Mouse (Mus musculus) cerebellum, adult 18-20 months (tissue): ENCODE data around the gene Prss56.

Source experiments
- DNase-seq, 2 experiments: peaks; one replicate each; pipeline ENCODE4 v3.0.0; 2021

Prss56 gene

DNA sequence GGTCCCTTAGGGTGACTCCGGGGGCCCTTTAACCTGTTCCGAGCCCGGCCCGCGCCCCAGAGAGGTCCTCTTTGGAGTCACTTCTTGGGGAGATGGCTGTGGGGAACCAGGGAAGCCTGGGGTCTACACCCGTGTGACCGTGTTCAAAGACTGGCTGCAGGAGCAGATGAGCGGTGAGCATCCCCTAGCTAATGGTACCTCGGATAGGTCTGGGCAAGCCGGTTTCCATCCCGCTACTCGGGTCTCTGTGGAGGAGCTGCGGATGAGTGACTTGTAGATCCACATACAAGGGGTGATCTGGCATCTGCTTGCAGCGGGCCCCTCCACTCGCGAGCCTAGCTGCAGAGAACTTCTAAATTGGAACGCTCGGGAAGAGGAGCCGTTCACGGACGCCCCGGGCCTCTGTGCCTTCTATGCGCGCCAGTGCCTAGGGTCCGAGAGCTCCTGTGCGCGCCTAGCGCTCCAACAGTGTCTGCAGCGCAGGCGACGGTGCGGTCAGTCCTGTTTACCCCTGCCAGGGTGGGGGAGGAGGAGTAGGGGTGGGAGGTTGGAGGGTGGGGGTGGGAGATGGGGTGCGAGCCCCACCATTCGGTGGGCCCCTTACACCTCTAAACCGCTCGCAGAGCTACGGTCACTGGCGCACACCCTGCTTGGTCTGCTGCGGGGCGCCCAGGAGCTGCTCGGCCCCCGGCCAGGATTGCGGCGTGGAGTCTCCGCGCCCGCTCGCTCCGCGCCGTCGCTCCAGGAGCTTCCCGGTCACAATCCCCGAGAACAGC is 3.3 kb downstream of the Prss56 start:
- DNase-seq: peak in 1 of 2 experiments; percentile 24

DNA sequence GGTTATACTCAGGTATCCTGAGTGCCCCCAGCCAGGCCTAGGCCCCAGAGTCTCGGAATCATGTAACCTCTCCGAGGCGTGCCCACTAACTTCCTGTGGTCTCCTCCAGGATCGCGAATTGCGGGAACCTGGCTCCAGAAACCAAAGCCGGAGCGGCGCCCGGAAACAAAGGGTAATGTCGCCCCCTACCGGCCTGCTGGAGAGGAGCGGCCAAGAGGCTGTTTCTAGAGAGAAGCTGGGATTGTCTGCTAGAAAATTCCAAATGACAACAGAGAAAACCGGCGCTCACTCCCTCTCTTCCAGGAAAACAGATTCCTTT is 3.9 kb downstream of the Prss56 start:
- DNase-seq: peak; percentile 75 to 83

DNA sequence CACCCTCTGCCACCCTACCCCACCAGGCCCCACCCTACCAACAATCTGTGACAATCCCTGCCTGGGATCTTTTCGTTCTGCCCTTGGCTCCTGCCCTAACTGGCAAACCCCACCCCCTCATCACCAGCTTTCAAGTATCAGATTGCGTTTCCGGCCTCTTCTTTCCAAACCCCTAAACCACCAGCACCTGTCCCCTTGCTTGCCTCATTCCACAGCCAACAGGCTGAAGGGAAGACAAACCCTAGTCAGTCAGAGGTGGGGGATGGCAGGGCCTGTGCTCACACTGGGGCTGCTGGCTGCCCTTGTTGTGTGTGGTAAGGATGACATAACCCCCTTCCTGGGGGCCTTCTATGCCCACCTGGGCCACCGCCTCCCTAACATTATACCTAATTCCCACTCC is 7.3 kb downstream of the Prss56 start, which contains the start of gene Chrnd:
Gene Chrnd (plus strand): TSS at position 179 of the 400 bp plus-strand sequence.
- DNase-seq: no peak

DNA sequence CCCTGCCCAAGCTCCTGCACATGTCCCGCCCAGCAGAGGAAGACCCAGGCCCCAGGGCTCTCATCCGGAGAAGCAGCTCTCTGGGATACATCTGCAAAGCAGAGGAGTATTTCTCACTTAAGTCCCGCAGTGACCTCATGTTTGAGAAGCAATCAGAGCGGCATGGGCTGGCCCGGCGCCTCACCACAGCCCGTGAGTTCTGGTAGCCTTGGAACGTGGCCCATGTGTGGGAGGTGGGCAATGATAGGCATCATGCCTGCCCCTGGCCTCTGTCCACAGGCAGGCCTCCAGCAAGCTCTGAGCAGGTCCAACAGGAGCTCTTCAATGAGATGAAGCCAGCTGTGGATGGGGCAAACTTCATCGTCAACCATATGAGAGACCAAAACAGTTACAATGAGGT is 14.2 kb downstream of the Prss56 start:
- DNase-seq: no peak

DNA sequence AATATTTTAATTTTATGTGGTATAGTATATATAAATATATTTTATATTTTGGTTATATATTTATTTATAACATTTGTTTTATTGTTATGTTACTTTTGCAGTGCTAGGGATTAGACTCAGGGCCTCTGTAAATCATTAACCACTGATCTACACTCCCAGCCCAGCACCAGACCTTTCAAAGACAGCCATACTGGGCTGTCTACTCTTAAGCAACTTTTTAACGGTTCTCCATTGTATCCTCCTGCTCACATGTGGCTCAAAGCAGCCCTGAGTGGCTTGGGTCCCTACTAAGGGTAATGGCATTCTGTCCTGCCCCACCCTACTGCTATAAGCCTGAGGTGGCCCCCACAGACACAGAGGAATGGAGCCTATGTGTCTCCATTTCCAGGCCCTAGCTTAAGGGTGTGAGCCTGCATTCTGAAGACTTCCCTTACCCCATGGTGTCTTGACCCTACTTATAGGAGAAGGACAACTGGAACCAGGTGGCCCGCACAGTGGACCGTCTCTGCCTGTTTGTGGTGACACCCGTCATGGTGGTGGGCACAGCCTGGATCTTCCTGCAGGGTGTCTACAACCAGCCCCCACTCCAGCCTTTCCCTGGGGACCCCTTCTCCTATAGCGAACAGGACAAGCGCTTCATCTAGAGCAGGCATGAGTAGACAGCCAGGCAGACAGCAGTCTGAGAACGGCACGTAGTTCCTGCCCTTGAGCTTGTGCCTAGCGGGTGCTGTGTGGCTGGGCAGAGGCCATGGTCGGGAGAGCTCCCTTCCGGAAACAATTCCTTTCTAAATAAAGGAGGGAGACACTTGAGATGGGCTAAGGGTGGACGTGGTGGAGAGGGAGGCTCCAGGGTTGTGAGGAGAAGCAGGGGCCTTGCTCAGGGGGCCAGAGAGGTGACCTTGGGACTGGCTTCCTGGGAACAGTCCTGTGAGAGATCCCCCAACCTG is 15.3 kb downstream of the Prss56 start:
- no peak for DNase-seq

DNA sequence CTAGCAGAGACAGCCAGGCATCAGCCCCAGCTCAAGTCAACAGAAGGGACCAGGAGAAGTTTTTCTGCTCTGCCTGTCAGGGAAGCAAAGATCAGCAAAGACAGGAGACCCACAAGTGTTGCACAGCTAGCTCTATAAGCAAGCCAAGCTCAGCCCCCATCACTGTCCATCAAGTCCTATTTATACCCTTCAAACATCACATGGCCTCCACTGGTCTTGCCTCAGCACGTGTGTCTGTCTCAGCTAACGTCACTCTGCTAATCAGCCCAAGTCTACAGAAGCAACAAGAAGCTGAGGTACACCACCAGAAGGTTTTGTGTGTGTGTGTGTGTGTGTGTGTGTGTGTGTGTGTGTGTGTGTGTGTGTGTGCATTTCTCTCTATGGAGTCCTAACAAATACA is 17.7 kb downstream of the Prss56 start:
- DNase-seq: no peak

DNA sequence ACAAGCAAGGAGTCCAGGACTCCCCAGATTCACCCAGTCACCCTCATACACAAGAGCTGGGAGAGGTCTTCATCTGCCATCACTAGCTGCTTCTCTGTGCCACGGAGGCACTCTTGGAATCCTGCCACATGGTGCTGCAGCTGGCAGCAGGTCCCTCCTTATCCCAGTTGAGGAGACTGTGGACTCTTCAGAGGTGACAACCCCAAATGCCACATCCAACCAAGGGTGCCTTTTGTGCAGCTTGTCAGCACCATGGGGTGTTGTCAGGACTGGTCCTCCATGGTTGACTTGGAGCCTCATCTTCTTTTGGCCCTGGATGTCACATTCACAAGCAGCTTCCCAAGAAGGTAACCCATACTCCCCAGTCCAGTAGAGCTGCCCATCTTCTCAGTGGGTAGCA is 18.7 kb downstream of the Prss56 start:
- DNase-seq: no peak

DNA sequence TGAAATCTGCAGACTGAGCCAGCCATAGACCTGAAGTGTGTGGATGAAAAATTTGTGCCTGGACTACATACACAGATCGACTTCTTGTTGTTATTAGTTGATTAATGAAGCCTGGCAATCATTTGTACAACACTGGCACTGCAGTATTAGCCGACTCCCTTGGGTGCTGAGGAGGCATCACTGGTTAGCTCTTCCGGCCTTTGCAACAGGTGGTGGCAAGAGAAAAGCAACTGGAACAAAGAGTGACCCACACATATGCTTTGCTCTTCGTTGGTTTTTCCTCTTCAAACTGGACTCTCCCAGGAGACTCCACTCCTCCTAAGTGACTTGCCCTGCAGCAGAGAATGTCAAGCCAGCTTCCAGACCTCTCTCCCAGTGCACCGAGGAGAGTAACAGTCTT is 20.7 kb downstream of the Prss56 start:
- DNase-seq: no peak

DNA sequence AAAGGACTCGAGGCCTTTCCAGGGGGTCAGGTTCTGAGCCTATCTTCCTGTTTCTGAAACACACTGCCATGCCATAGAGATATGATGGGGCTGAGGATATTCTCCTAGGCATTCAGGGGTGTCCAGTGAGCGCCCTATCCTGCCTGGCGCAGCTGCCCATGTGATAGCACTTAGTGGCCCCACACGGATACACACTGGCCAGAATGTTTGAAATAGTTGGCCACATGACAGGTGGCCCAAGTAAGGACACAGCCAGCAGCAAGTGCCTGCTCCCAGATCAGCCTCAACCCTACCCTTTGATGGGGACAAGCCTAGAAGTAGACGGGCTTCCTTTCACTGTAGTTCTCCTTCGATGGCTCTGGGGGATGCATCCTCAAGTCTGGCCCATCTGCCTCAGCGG is 21.4 kb downstream of the Prss56 start, which contains the start of gene Chrng:
Gene Chrng (plus strand): TSS at position 193 of the 400 bp plus-strand sequence.
- no peak for DNase-seq

DNA sequence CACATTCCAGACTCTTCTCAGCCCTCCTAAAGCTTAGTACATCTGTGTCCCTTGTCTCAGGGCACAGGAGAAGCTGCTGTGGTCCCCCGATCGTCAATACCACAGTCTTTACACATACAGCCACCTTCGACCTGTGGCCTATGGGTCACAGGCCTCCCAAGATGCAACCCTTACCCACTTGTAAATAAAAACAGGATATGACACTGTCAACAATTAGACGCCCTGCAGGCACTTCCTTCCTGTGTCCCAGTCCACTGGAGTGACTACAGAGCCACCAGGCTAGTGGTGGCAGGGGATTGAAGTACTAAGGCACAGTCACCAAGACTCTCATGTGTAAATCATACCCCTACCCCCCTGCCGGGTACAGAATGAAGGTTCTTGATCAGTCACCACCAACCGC is 21.9 kb downstream of the Prss56 start:
- DNase-seq: no peak

DNA sequence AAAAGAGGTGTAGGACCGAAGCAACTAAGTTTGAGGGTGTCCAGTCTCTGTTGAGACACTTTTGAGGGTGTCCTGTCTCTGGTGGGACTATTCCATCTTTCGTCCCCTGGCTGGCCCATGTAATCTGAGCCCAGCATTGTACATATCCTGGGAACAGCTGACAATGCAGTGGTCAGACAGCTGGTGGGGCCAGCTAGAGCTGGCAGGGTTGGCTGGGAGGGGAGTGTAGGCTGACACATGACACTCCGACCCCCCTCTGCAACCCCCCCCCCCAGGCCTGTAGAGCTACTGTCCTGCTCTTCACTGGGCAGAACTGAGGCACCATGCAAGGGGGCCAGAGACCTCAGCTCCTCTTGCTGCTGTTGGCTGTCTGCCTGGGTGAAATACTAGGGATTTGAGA is 22.4 kb downstream of the Prss56 start:
- no peak for DNase-seq

DNA sequence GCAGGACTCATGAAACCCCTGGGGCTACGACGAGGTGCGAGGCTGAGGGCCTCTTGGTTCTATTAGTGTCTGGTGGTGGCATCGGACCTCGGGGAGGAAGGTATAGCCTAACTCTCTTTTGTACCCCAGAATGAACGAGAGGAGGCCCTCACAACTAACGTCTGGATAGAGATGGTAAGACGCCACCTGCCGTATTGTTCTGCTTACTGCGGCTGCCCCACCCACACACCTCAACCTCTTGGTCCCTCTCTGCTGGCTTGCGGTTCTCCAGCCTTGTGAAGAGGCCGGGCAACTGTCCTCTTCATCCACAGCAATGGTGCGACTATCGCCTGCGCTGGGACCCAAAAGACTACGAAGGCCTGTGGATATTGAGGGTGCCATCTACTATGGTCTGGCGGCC is 23.2 kb downstream of the Prss56 start:
- DNase-seq: no peak

DNA sequence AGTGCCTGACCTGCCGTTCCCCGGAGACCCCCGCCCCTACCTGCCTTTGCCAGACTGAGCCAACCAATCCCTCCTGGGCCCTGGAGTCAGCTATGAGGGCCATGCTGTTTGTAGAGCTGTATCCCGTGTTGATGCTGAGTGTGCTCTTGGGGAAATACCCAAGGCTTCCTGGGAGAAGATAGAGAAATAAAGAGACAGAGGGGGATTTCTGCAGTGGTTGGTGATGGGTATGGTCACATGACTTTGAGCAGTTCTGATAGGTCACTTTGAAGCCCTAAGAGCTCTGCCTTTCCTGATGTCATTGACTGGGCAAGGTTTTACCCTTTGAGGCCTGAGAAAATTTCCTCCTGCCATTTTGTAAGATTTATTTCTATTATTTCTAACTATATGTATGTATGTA is 28.3 kb downstream of the Prss56 start:
- DNase-seq: no peak

DNA sequence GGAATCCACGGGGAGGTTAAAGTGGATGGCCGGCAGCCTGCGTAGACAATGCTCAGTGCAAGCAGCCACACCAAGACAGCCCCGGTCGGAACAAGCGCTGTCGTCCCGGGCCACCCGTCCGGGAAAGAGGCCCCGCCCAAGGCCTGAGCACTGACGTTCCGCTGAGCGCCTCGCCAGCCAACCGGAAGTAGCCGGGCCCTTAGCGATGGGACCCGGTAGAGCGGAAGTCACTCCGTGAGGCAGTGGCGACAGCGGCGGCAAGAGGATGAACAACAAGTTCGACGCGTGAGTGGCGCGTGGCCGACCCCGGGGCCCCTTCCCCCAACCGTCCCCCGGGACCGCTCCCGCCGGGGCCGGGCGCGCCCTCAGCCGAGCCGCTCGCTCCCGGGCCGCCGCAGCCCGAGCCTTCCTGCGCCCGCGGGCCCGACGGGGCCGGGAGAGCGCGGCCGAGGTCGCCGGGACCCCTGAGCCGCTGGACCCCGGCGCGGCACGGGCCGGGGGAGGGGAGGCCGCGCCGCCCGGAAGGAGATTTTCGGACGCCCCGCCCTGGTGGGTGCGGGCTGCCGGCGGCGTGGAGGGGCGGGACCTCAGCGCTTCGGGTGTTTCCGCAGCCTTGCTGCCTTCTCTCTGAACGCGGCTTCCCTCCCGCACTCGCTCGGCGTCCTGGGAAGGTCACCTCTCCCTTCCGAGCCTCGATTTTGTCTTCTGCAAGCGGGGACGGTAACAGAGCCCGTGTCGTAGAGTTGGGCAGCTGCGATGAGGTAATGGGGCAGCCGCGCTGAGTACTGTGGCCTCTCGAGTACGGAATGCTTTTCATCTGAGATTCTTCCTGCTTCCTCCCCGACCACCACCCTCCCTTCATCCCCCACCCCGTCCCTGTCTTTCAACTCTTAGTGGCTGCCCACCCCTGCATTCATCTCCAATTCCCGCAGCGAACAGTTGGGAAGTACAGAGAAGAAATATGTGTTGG is 30.9 kb downstream of the Prss56 start, which contains the start of gene Eif4e2:
Gene Eif4e2 (plus strand): TSS at position 180 of the 970 bp plus-strand sequence.
- peak; percentile 92 to 93 for DNase-seq

DNA sequence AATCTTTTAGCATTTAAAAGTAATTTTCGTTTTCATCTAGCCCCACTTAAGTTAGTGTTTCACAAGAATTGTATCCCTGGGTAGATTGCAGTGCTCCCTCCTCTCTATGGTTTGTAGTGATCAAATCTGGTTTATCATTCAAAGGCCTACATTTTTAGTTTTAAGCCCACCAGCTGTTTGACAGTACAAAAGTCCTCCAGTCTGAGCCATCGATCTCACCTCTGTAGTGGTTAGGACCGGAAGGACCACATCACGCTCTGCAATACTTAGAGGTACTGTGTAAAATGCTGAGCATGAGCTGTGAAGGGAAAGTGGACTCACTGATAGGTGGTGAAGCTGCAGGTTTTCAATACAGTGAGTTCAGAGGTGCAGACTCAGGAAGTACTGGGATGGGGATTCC is 31.6 kb downstream of the Prss56 start:
- DNase-seq: no peak

DNA sequence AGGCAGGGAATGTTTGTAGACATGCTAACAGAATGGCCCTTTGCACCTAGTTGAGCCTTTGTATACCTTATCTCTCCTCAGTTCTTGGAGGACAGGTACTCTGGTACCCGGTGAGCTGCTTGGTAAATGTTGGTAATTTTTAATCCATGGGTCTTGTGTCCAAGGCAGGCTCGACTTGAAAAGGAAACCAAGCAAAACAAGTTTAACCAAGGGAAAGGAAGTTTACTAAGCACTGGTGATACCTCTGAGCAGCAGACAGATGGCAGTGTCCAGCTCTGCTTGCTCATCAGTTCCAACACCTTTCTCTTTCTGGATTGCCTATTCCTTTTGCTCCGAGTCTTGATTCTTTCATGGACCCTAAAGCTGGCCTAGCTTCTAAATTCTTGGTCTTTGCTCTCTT is 34.8 kb downstream of the Prss56 start:
- no peak for DNase-seq

DNA sequence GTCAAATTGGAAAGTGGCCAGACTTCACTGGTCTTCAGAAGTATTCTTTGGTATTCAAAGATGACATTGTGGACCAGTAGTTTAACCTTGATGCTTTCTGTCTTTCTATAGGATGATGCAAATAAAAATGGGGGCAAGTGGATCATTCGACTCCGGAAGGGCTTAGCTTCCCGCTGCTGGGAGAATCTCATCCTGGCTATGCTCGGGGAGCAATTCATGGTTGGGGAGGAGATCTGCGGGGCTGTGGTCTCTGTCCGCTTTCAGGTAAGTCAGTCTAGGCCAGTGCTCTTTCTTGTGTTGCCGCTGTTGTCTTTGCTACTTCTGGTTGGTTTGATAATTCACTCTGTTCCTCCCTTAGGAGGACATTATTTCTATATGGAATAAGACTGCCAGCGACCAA is 42.6 kb downstream of the Prss56 start:
- no peak for DNase-seq

DNA sequence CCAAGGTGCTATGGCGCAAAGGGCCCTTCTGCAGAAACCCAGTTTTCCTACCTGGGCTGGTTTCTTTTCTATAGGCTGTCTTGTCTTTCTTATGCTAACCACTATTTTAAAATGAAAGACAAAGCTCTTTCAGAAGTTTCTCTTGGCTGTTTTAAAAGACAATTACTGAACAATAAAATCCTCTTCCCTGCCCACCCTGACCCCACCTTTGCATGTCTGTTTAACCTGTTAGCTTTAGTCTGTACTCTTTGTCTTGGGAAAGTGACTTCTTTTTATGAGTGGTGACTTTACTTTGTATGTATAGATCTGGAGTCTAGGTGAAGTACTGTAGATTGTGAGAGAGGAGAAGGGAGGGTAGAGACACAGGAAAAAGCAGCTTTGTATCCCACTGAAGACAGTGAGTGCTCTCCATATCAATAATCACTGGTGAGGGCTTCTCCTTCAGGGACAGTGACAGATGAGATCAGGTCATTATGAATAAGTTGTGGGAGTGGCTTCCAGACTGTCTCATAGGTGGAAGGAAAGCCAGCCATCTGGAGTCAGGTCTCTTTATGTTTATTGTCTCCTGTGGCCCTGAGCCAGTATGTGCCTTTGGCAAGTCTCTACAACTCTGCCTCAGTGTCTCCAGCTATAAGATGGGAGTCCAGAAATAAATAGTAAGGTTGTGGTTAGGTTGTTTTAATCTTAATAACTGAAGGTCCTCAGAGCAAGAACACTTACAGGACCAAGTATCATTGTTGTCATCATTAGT is 43.5 kb downstream of the Prss56 start:
- DNase-seq: peak in 1 of 2 experiments; percentile 25

DNA sequence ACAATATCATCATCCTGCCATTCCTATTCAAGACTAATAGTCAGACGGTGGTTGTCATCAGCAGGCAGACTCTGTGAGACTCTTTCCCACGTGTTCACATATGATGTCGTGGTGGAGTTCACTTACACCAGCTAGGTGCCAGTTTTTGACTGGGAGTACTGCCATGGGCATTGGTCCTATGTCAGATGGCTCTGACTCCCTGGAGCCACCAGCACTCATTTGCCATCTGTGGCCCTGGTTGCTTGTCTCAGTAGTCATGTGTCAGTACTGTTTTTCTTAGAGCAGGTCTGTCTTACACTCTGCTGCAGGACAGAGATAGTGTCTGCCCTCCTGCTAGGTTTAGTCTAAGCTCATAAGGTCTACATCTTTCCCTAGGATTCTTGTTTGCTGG is 44.0 kb downstream of the Prss56 start:
- peak; percentile 83 to 92 for DNase-seq

DNA sequence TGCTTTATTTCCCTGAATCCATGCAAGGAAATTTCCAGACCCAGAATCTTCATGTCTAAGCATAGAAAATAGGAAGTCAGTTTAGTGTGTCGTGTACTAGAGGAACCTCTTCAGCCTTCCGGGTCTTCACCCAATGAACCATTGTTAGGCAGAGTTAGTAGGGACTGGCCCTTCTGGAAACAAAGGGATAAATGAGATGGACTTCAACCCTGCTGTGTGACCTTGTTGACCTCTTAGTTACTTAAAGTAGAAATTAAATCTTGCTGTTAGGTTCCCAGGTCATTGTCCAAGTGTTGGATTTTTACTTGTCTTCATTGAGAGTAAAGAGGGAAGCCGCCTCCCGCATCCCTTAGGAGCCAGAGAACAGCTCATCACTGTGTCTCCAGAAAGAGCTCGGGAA is 47.5 kb downstream of the Prss56 start:
- DNase-seq: no peak

DNA sequence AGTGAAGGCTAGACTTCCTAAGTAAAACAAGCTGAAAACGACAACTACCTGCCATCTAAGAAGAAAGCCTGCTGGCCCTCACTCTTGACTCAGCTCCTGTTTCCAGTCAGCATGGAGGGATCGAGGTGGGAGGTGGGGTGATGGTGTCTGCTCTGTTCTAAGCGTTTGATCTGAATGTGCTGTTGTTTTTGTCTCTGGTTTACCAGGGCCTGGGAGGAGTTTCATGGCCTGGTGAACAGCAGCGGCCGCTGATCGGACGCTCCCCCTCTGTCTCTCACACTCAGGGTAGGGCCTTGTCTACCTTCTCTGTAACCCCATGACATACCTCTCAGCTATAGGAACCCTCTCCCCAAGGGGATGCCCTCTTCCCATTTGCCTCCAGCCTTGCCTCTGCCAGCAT is 49.1 kb downstream of the Prss56 start:
- DNase-seq: no peak
